Mouse (Mus musculus): Measurements from ENCODE around the gene Rpp14.

Rpp14 gene

DNA sequence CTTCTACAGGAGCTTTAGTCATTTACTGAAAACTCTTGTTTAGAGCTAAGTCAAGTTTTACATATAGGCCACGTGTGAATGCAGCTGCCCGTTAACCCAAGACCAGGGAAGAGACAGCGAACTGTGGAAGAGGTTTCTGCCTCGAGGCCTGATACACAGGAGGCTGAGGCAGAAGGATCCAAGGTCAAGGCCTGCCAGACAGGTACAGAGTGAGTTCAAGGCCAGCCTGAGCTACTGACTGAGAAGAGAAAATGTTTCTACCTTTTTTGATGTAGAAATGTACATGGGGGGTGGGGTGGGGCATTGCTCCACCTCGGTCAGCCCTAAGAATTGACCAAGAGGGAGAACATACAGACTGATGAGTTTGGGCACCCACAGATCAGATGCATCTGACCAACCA is 24.1 kb upstream of the Rpp14 start:
- DNase-seq (ENCODE audit: extremely low read depth, low read depth, low spot score): no peak

DNA sequence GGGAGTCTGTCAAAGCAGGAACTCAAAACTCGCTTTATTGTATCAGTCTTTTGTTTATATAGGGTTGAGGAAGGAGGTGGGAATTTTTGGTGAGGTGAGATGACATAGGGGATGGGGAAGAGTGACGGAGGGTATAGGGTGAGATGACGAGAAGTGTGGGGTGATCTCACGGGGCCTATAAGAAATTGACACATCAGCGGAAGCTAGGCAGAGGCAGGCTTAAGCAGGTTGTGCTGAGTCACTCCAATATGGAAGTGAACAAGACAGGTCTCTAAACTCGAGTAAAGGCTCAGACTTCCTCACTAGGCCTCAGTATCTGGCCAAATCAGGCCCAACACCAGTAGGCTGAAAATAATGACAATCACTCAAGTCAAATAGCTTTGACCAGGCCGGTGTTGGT is 20.2 kb upstream of the Rpp14 start:
- no peak for DNase-seq (ENCODE audit: extremely low read depth, low read depth, low spot score)

DNA sequence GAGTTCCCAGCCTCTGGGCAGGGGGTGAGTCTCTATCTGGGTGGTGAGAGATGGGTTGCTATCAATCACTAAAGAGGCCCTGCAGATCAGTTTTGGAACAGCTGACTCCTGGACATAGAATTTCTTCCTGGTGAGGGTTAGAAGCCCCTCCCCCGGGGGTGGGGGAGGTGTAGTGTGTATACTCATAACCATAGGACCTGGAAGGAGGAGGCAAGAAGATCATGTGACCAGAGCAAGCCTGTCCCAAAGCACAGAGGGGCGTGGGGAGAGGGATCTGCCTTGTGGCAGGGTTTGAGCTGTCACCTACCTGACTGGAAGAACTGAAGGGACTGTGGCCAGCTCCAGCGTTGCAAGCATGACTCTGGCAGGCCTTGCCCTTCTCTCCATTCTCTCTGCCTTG is 18.1 kb upstream of the Rpp14 start:
- no peak for DNase-seq (ENCODE audit: extremely low read depth, low read depth, low spot score)

DNA sequence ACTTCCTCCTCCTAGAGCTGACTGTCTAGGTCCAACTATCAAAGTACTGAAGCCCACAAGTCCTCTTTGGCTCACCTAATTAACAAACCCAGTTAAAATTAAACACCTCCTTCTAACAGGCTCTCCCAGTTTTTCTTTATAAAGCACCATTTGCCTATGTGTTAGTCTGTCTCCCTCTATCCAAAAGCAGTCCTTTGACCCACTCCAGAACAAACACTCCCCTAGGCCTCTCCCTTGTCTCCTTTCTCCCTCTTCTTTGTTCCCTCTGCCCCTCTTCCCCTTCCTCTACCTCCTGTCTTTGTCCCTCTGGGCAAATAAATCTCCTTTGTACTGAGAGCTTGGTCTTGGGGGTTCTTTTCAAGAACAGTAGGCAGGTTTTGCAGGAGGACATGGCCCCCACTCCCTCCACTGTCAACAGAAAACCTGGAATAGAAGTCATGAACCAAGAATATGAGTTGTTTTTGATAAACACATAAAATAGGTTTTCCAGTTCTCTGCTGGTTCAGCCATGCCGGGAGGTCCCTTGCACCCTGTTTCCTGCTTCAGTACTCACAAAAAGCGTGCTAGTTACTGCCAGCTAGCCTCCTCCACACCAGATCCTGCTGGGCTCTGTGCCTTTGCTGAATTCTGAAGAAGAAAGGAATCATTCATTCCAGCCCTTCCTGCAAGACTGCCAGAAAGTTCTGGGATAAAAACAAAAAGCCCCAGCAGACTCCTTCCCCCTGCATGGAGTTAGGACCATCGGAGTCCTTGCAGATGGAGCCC is 17.4 kb upstream of the Rpp14 start:
- DNase-seq (ENCODE audit: extremely low read depth, low read depth, low spot score): no peak

DNA sequence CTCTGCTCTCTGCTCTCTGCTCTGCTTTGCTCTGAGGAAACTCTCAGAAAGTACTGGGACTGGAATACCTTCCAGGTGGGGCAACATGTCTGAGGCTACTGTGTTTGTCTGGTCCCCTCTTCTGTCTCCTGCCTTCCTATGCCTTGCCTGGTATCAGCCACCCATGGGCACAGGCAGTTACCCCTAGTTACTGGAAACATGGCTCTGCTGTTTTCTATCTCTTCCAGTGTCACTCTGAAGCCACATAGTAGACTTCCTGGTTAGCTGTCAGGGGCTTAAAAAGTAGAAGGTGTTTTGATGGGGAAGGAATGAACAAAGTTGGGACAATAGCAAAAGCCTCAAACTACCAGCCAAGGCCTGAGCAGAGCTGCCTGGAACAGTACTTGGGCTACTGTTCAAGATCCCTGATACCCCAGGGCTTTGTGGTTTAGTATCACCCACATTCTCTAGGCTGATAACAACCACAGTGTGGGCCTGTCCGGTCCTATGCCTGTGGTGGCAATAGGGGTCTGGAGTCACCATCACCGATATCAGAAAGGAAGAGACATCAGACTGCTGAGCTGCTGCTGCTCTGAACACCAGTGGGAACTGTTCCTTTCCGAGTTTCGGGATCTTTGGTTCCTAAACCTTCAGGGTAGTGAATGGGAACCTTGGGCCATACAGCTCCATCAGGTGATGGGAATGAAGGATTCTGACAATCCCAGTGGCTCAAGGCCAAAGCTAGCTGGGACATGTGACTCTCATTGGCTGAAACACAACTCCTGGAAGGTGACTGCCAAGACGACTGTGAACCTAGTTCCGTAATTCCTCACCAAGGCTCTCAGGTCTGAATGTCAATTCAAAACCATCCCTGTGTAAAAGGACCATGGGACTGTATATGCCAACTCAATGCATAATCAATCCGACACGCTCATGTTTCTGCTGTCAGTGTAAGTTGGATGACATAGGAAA is 16.1 kb upstream of the Rpp14 start:
- no peak for DNase-seq (ENCODE audit: extremely low read depth, low read depth, low spot score)

DNA sequence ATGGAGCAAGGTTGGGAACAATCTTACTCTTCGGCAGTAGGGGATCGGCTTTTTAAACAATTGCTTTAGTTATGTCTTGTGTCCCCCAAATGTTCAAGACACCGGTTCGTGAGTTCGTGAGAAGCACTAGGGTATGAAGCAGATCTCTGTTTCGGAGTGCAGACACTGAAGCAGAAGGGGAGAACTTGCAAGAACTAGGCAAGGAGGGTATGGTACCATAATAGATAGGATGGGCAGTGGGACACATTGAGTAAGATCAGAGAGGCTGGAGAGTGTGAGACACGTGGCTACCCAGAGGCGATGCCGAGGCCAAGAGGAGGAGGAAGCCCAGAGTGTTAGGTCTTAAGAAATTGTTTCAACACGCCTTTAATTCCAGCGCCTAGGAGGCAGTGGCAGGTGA is 551 bp downstream of the Rpp14 start:
- DNase-seq (ENCODE audit: extremely low read depth, low read depth, low spot score): no peak

DNA sequence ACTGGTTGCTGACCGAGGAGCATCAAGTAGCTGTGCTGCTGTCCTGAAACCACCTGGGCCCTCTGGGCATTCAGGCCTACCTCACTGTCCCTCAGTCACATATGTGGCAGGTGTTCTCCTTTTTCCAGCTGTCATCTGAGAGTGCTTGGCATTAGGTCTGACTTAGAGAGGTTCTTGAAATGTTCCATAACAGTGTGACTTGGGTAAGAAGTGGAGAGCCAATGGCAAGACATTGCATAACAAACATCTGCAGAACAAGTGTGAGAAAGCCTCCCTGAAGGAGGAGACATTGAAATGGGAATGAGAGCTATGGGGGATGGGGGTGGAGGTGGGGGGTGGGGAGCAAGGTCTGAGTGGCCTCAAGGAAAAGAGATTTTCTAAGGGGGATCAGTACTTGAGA is 2.8 kb downstream of the Rpp14 start:
- no peak for DNase-seq (ENCODE audit: extremely low read depth, low read depth, low spot score)

DNA sequence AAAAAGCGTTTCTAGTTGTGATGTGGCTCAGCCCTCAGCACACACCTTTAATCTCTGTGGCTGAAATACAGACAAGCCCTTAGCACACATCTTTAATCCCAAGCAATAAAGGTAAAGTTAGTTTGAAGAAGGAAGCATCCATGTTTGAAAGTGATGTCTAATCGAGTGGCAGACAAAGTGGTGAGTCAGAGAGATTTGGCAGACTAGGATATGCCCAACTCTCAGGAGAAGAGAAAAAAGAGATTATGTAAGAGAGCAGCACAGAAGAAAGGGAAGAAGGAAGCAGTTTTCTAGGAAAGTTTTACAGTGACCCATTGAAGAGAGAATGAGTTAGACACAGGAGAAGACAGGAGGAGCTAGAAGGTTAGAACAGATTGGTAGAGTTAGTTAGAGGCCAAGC is 8.8 kb downstream of the Rpp14 start:
- DNase-seq (ENCODE audit: extremely low read depth, low read depth, low spot score): no peak

DNA sequence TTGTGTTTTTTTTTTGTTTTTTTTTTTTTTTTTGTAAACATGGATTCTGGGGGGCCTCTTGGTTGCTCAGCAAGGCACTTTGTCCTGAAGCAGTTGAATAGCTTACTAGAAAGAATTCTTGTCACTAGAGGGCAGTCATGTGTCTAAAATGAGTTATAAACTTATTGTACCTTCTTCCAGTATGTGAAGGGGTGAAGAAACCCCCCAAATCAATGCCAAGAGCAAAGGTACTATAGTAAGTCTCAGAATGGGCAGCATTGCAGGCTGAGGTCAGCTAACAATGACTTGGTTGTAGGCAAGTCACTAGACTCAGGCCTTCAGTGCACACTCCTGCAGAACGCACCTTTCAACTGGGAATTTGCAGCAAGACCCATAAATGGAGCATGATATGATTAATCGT is 12.4 kb downstream of the Rpp14 start:
- DNase-seq (ENCODE audit: extremely low read depth, low read depth, low spot score): no peak

DNA sequence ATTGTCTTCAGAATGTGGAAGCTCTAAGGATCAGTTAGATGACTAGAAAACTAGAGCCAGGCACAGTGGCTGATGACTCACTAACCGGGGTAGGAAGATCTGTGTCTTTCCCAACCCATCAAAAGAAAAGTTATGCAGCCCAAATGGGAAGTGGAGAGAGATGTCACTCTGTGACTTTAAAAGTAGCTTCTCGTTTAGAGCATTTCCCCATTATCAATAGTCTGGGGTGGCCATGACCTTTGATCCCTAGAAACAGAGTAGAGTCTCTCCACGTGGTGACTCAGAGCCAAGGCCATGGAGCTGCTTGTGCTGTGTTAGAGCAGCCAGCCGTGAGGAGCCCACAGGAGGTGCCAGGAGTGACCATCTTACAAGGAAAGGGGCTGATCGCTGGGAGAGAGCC is 13.3 kb downstream of the Rpp14 start:
- no peak for DNase-seq (ENCODE audit: extremely low read depth, low read depth, low spot score)

DNA sequence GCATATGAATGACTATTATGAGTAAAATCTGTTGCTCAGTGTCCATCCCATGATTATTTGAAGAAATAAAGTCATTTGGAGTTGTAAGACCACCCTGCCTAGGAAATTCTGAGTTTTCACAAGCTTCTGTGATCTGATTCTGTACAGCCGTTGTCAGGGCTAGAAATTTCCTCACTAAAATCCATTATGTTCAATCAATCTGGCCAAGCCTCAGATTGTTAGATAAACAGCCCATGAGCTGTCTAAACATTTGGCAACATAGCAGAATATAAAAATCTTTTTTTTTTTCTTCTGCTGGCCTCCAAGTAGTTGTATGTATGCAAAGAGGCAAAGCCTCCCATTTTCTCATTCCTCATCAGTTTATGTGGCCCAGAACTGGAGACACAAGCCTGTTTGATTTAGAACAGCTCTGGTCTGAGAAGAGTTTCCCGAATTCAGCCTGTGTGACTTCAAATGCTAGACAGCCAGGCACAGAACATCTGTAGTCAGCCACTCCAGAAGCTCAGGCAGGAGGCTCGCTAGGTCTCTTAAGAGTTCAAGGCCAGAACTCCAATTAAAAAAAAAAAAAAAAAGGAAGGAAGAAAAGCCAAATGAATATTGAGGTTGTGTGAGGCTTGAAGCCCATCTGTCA is 14.9 kb downstream of the Rpp14 start:
- no peak for DNase-seq (ENCODE audit: extremely low read depth, low read depth, low spot score)

DNA sequence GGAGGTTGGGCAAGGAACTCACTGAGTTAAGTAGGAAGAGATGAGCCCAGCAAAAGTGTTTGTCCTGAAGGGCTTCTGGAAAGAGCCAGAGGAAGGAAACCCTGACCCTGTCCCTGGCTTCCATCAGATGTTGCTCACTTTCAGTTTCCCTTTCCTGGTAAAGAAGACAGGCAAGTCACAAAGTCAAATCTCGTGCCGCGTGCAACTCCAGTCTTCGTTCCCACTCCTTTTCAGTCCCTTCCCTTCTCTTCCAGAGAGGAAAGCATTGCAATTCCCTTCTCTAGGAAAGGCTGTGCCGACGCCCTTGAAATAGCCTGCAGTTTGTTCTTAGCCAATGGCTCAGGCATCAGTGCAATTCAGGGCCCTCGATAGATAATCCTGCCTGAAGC is 15.4 kb downstream of the Rpp14 start:
- no peak for DNase-seq (ENCODE audit: extremely low read depth, low read depth, low spot score)

DNA sequence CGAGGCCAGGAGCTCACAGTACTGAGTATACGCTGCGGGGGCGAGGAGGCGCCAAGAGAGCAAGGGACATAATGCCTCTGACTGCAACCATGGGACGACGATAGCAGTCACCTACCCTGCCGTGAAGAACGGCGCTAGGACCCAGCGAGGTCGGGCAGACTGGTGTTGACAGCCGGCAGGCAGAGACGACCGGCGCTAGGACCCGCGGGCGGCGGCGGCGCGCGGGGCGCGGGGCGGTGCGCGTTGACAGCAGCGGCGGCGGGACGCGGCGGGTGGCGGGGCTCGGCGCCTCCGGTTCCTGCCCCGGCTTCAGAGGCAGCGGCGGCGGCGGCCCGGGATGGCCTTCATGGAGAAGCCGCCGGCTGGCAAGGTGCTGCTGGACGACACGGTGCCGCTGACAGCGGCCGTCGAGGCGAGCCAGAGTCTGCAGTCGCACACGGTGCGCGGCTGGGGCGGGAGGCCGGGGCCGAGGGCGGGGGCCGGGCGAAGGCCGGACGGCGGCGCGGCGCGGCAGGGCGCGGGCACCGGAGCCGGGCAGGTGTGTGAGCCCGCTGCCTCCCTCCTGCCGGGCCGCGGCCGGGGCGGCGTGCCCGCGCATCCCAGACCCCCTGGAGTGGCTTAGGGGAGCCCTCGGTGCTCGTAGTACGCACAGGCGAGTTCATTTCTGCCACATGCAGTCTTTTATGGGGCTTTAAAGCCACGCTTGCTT is 18.0 kb downstream of the Rpp14 start, which contains the start of gene Pxk:
Gene Pxk, plus strand, starts transcription at position 234 of the 709 bp plus-strand sequence.
- DNase-seq (ENCODE audit: extremely low read depth, low read depth, low spot score): no peak

DNA sequence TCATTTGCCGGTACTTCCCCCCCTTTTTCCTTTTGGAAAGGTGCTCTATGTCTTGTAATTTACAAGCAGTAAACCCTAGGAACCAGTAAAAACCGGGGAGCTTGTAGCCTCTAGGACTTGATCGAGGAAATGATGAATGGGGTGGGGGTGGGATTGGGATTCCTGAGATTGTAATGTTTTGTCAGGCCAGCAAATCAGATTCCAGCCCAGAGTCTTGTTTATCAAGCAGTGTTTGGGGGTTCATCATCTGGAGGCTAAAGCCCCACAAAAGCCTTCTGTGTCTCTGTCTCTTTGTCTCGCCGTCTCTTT is 18.5 kb downstream of the Rpp14 start:
- DNase-seq (ENCODE audit: extremely low read depth, low read depth, low spot score): no peak

DNA sequence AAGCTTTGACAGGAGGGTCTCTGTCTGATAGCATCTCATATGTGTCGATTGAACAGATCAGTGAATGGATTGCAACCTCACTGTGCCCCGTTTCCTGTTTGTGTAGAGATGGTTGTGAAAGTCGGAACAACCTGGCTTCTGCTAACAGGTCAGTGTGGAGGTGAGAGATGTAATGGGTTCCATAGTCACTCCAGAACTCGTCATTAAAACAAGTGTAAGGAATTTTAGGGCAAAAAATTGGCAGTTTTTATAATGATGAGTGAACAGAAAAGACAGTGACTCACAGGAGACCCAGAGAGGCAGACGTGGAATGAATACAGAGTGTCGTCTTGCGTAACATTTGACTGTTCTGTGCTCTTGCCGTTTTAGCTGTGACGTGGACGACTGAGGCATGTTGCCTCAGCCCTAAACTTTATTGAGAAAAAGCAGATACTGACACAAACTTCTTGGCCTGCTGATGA is 19.4 kb downstream of the Rpp14 start:
- no peak for DNase-seq (ENCODE audit: extremely low read depth, low read depth, low spot score)

DNA sequence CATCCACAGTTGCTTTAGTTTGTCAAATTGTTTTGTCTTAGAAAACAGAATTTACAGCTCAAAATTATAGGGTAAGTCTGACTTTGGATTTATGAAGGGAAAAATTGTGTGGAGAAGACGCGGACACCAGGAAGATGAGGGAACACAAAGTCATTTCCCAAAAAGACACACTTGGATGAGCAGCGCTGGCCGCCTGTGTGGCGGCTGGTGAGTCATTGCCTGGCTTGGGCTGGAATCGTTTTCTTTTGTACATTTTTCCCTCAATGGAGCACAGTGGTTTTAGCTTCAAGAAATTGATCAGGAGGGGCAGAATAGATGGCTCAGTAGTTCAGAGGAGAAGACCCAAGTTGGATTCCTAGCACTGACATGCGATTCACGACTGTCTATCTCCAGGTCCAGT is 21.7 kb downstream of the Rpp14 start:
- DNase-seq (ENCODE audit: extremely low read depth, low read depth, low spot score): no peak

DNA sequence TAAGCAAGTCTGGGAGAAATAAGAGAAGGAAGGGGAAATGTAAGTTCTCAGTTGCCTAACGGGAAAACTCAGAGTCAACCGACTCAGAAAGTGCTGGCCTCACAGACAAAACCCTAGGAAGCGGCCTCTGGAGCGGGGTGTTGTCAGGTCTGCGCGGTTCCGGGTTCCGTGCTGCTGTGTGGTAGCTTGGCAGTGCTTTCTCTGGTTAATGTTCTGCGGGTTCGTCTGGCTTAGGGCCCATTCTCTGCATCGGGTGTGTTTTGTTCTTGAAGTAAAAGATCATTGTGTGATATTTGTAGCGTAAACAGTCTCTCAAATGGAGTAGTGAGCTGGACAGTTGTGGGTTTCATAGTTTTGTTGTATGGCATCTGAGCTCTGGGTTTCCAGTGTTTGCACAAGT is 22.5 kb downstream of the Rpp14 start:
- no peak for DNase-seq (ENCODE audit: extremely low read depth, low read depth, low spot score)

DNA sequence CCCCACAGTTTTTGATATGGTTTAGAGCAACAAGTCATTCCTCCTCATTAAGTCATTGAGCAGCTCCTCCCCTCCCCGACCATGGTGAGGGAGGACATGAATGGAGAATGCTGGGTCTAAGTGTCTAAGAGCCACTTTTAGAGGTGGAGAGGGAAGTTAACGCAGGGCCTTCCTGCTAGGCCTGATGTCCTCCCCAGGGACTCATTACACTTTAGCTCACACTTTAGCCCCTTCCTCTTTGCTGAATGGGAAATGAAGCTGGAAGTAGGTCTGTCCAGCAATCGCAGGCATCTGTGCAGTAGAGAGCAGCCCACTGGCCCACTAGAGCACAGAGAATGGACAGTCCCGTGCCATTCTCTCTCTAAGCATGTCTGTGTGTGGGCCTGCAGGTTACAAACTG is 27.9 kb downstream of the Rpp14 start:
- DNase-seq (ENCODE audit: extremely low read depth, low read depth, low spot score): no peak

DNA sequence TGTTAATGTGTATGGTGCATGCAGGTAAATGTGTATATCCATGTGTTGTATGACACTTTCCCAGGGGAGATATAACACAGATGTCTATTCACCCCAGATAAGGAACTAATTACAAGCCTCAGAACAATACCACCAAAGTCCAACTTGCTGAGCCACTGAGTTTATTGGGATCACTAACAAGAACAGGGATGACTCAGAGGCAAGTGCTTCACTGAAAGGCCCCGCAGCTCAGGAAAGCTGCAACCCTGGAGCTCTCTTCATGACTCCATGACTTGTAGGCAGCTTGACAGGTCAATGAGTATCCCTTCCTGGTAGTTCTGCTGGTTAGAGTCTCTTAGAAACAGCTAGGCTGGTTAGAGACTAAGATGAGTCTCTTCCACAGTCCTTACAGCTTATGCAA is 28.8 kb downstream of the Rpp14 start:
- DNase-seq (ENCODE audit: extremely low read depth, low read depth, low spot score): no peak

DNA sequence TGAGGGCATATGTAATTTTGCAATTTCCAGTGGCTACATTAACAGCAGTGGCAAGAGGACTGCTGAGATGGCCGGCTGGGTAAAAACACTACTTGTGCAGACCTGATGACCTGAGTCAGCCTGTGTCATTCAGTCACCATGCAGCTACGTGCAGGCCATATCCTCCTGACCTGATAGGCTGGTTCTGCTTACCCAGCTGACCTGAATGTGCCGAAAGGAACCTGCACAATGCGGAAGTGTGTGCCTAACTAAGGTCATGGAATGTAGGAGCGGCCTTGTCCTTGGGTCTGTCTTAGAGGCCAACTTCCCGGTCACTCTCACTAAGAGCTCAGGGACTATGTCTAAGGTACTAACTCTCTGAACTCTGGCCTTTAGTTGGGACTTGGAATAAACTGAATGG is 31.4 kb downstream of the Rpp14 start:
- no peak for DNase-seq (ENCODE audit: extremely low read depth, low read depth, low spot score)

DNA sequence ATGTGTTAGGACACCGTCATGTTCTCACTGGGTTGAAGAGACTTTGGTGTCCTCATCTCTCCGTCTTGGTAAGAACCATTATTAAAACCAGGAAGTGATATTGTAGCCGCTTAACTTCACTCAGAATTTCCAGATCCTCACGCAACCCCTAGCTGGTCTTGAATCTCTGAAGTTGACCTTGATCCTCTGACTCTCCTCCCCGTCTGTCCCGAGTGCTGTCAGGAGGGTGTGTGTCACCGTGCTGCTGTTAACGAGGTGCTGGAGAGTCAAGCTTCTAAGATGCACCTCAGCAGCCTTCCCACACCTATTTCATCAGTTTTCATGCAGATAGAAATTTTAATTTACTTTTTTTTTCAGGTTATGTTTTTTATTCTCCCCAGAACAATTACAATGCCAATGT is 31.9 kb downstream of the Rpp14 start:
- no peak for DNase-seq (ENCODE audit: extremely low read depth, low read depth, low spot score)

Measured in fat pad, adult 2 months (tissue).